Mouse (Mus musculus) naive thymus-derived CD4-positive, alpha-beta T cell, adult 2 months (primary cell): Measurements from ENCODE around the gene Ccdc36.

Source experiments
- DNase-seq: peaks from one replicate; pipeline ENCODE4 v3.0.0-alpha.2; 2011; ENCODE audit warnings: low read depth

Ccdc36 gene

DNA sequence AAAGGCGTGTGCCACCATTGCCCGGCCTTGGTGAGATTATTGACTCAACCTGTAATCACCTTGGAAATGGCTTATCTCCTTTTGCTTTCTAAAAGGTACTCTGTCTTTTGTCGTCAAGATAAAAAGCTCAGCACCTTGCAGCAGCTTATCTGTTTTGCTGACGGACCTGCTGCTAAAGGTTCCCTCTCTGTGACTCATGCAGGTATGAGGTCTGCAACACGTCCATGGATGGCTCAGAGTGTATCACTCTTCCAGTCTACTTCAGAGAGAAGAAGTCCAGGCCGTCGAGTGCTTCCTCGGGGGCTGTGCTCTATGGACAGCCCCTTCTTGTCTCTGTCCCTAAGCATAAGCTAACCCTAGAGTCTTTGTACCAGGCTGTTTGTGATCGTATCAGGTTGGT is 50.0 kb downstream of the Ccdc36 start:
- DNase-seq, result no peak
